Mouse (Mus musculus) layer of hippocampus, postnatal 25 days (tissue): ENCODE results near the gene Pqlc3. TPM values are rescaled to one million over a fixed set of nuclear protein-coding genes. Genes with fewer than 3 reads are reported as not detected.

Experiments
- DNase-seq, 2 experiments: peaks; one replicate each; pipeline ENCODE4 v3.0.0; 2022; ENCODE audit warnings: mixed read lengths in 2 of 2, low spot score in 1 of 2; ENCODE audit errors: extremely low spot score in 1 of 2
- total RNA-seq, 2 experiments: library from RNA; stranded (reverse); gene quantifications; 2 replicates each; pipeline ENCODE4 v1.2.3; 2021

Gene Pqlc3
- total RNA-seq, 2 experiments from 2014 or later: 0.49 to 1.0 TPM

GRCm38 (mm10) chr12:17011100-17011870, 11.1 kb upstream of the Pqlc3 start, which contains the start of gene 2410004P03Rik:
2410004P03Rik (minus strand) TSS chr12:17011727.
- peak; percentile 40 to 82 for DNase-seq

- DNase-seq: no peak
Measured at GRCm38 (mm10) chr12:17009466-17009865, 9.3 kb upstream of the Pqlc3 start.

- no peak for DNase-seq
Measured at GRCm38 (mm10) chr12:17001211-17001610, 1.0 kb upstream of the Pqlc3 start.

- DNase-seq: no peak
Measured at GRCm38 (mm10) chr12:17000628-17001027, 420 bp upstream of the Pqlc3 start.

GRCm38 (mm10) chr12:16999146-16999545, 1.1 kb downstream of the Pqlc3 start:
- DNase-seq: no peak

- no peak for DNase-seq
Measured at GRCm38 (mm10) chr12:16996886-16997462, 3.2 kb downstream of the Pqlc3 start.

GRCm38 (mm10) chr12:16996281-16996680, 3.9 kb downstream of the Pqlc3 start:
- no peak for DNase-seq

- no peak for DNase-seq
Measured at GRCm38 (mm10) chr12:16994291-16994690, 5.9 kb downstream of the Pqlc3 start.

GRCm38 (mm10) chr12:16992355-16992754, 7.9 kb downstream of the Pqlc3 start:
- no peak for DNase-seq

GRCm38 (mm10) chr12:16991376-16991775, 8.8 kb downstream of the Pqlc3 start:
- DNase-seq: no peak

- DNase-seq: no peak
Measured at GRCm38 (mm10) chr12:16985778-16986177, 14.4 kb downstream of the Pqlc3 start.

GRCm38 (mm10) chr12:16977120-16977519, 23.1 kb downstream of the Pqlc3 start:
- DNase-seq: no peak

- no peak for DNase-seq
Measured at GRCm38 (mm10) chr12:16966811-16967210, 33.4 kb downstream of the Pqlc3 start.

GRCm38 (mm10) chr12:16963354-16963753, 36.9 kb downstream of the Pqlc3 start:
- DNase-seq: no peak

GRCm38 (mm10) chr12:16958851-16959250, 41.4 kb downstream of the Pqlc3 start:
- no peak for DNase-seq

- no peak for DNase-seq
Measured at GRCm38 (mm10) chr12:16948239-16948638, 52.0 kb downstream of the Pqlc3 start.

GRCm38 (mm10) chr12:16941976-16942375, 58.2 kb downstream of the Pqlc3 start:
- DNase-seq: no peak

Other genes with a start within 250 kb of the Pqlc3 start
- gene Greb1, start 199.5 kb downstream of the Pqlc3 start, total RNA-seq: under 1 TPM; 0.85 to 0.91 TPM
- 10 to 100 TPM; 29.7 TPM for gene E2f6, start 189.4 kb downstream of the Pqlc3 start, total RNA-seq
- 100 to 1,000 TPM; 120 to 134 TPM for gene Rock2, start 105.5 kb downstream of the Pqlc3 start, total RNA-seq
- gene 2410004P03Rik, start 11.3 kb upstream of the Pqlc3 start, total RNA-seq: 1 to 10 TPM; 1.3 to 1.4 TPM
- gene Kcnf1, start 176.5 kb upstream of the Pqlc3 start, total RNA-seq: 10 to 100 TPM; 35.5 to 42.1 TPM